In the genomic region with DNA sequence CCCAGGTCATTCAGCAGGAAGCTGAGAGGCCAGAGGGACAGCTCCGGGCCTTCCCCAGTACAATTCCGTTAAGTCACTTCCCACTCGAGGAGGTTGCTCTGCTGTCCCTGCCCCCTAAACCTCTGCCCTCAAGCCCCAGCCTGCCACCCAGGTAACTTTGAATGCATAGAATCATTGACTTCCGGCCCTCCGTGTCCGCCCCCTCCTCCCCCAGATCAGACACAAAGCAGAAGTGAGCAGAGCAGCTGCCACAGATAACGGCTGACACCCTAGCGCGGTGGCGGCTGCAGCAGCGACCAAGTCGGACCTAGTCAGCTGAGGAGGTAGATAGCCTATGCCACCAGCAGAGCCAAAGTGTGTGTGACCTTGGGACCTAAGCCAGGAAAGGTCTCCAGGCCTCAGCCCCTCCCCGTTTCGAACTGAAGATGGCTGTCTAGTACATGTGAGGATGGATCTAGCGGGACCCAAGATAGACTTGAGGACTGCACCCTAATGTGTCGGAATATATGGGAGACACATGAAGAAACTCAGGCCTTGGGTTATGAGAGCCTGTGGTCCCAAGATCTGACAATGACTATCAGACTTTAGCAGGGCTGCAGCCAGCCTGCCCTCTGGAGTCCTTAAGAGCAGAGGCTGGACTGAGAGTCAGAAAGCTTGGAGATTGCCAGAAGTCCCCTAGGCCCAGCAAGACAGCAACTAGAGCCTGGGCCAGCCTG, we compare ENCODE assay signal across 9 mouse cellular contexts. TPM values are rescaled to one million over a fixed set of nuclear protein-coding genes. Genes with fewer than 3 reads are reported as not detected.
DNase-seq lines count a peak whose midpoint lies in the region; ATAC-seq lines count a peak whose summit lies in the region.
"Had no signal": no experiment of that assay in that cellular context is flagged by ENCODE, and none has a peak within 500 bp of the region (broad histone marks: within the 10 kb centered on the region; RNA-seq: fewer than 3 reads in every experiment).

No protein-coding gene starts in this region.

- no peak overlapping the region for H3K4me2 ChIP-seq in intestine, embryonic 16.5 days (ENCODE audit: low read depth, low read length)
- no peak overlapping the region for H3K4me2 ChIP-seq in neural tube, embryonic 15.5 days

- peak; percentile 86 to 89 for DNase-seq in B cell, adult 2 months
- no peak for DNase-seq in cerebellum, adult 11-12 months
- DNase-seq in kidney, postnatal 4 days: no peak
- DNase-seq in cerebellum, postnatal 4 days (ENCODE audit: low spot score in 2 of 2): no peak
- DNase-seq: kidney, adult 2 months had no signal

- H3K9ac ChIP-seq in intestine, embryonic 16.5 days (ENCODE audit: low read depth, low read length): no peak overlapping the region
- H3K9ac ChIP-seq in neural tube, embryonic 15.5 days (replicated peaks): no peak overlapping the region

- H3K9me3 ChIP-seq in intestine, embryonic 16.5 days (ENCODE audit: control insufficient read depth, low read length): no peaks in the 10 kb centered on the region
- no peaks in the 10 kb centered on the region for H3K9me3 ChIP-seq in neural tube, embryonic 15.5 days (replicated peaks)

- WGBS in intestine, embryonic 16.5 days: 44% methylated on average over 16 of the region's 16 CpGs
- WGBS in neural tube, embryonic 15.5 days: 71% methylated on average over 16 of the region's 16 CpGs

- H3K36me3 ChIP-seq in intestine, embryonic 16.5 days (ENCODE audit: control insufficient read depth, insufficient read depth, low read length): no peaks in the 10 kb centered on the region
- no peaks in the 10 kb centered on the region for H3K36me3 ChIP-seq in neural tube, embryonic 15.5 days

- peak overlapping the region; percentile 54; the same call in 1 of the 2 replicates for H3K27ac ChIP-seq in brown adipose tissue, adult 24 weeks (replicated peaks; ENCODE audit: low read depth, low read length)
- H3K27ac ChIP-seq in intestine, embryonic 16.5 days (ENCODE audit: low read length): no peak overlapping the region; the same call in 1 of the 2 replicates
- H3K27ac ChIP-seq in neural tube, embryonic 15.5 days (replicated peaks): no peak overlapping the region

- no peaks in the 10 kb centered on the region for H3K4me1 ChIP-seq in brown adipose tissue, adult 24 weeks (ENCODE audit: control insufficient read depth, insufficient read depth, insufficient read length, low read length)
- no peaks in the 10 kb centered on the region for H3K4me1 ChIP-seq in intestine, embryonic 16.5 days (ENCODE audit: control insufficient read depth, insufficient read depth, low read length)
- H3K4me1 ChIP-seq in neural tube, embryonic 15.5 days: no peaks in the 10 kb centered on the region

- peak overlapping the region; percentile 54 for H3K4me3 ChIP-seq in brown adipose tissue, adult 24 weeks (ENCODE audit: insufficient read depth, low read depth, low read length)
- 0 out of 2 replicates have a peak overlapping the region, but pooled peaks have one; percentile 7 for H3K4me3 ChIP-seq in intestine, embryonic 16.5 days (ENCODE audit: low read length)
- no peak overlapping the region for H3K4me3 ChIP-seq in neural tube, embryonic 15.5 days (replicated peaks)

- peak; percentile 33; the same call in 1 of the 2 replicates for ATAC-seq in intestine, embryonic 16.5 days
- peak; percentile 72 for ATAC-seq in monocyte, adult 5-6 weeks (replicated peaks; ENCODE audit: insufficient number of reproducible peaks, low FRiP score, low TSS enrichment, poor library complexity, severe bottlenecking)
- ATAC-seq in neural tube, embryonic 15.5 days (ENCODE audit: low FRiP score): no peak

- no peaks in the 10 kb centered on the region for H3K27me3 ChIP-seq in intestine, embryonic 16.5 days (replicated peaks; ENCODE audit: control insufficient read depth, insufficient read depth, low read length)
- H3K27me3 ChIP-seq in neural tube, embryonic 15.5 days (replicated peaks): no peaks in the 10 kb centered on the region

RNA-seq across cellular contexts. Expression of gene Rac2, which starts 0.9 kb away (rescaled TPM):
- polyA plus RNA-seq in brown adipose tissue, adult 24 weeks (2012; ENCODE audit: insufficient read depth, insufficient read length, missing spikeins): 3.6 and 8.2 TPM in 2 replicates
- 19.9 and 25.1 TPM in 2 replicates for polyA plus RNA-seq in intestine, embryonic 16.5 days (2015; fragmentation: Nextera tagmentation; extraction: Ambion mirVana)
- total RNA-seq in monocyte, adult 5-6 weeks (2017): 125 to 216 TPM (median 199 TPM) in 3 replicates
- polyA plus RNA-seq in neural tube, embryonic 15.5 days (2015; fragmentation: Nextera tagmentation; extraction: Ambion mirVana): 6.7 and 77.0 TPM in 2 replicates

RNA-seq across cellular contexts. Expression of gene Cyth4, which starts 25.1 kb away (rescaled TPM):
- 4.9 and 6.8 TPM in 2 replicates for polyA plus RNA-seq in brown adipose tissue, adult 24 weeks (2012; ENCODE audit: insufficient read depth, insufficient read length, missing spikeins)
- 7.2 and 8.5 TPM in 2 replicates for polyA plus RNA-seq in intestine, embryonic 16.5 days (2015; fragmentation: Nextera tagmentation; extraction: Ambion mirVana)
- total RNA-seq in monocyte, adult 5-6 weeks (2017): 298 to 420 TPM (median 312 TPM) in 3 replicates
- 7.3 and 13.2 TPM in 2 replicates for polyA plus RNA-seq in neural tube, embryonic 15.5 days (2015; fragmentation: Nextera tagmentation; extraction: Ambion mirVana)

RNA-seq across cellular contexts. Expression of gene Sstr3, which starts 27.2 kb away (rescaled TPM):
- polyA plus RNA-seq in brown adipose tissue, adult 24 weeks (2012; ENCODE audit: insufficient read depth, insufficient read length, missing spikeins): not detected in 2 replicates
- 0.23 and 0.24 TPM in 2 replicates for polyA plus RNA-seq in intestine, embryonic 16.5 days (2015; fragmentation: Nextera tagmentation; extraction: Ambion mirVana)
- 0.10 to 0.29 TPM in 2 of 3 replicates, not detected in the other for total RNA-seq in monocyte, adult 5-6 weeks (2017)
- 0.50 and 0.57 TPM in 2 replicates for polyA plus RNA-seq in neural tube, embryonic 15.5 days (2015; fragmentation: Nextera tagmentation; extraction: Ambion mirVana)

RNA-seq across cellular contexts. Expression of gene C1qtnf6, which starts 40.5 kb away (rescaled TPM):
- polyA plus RNA-seq in brown adipose tissue, adult 24 weeks (2012; ENCODE audit: insufficient read depth, insufficient read length, missing spikeins): 2.7 and 3.3 TPM in 2 replicates
- 24.0 and 25.5 TPM in 2 replicates for polyA plus RNA-seq in intestine, embryonic 16.5 days (2015; fragmentation: Nextera tagmentation; extraction: Ambion mirVana)
- total RNA-seq in monocyte, adult 5-6 weeks (2017): 0.67 to 0.87 TPM in 2 of 3 replicates, not detected in the other
- polyA plus RNA-seq in neural tube, embryonic 15.5 days (2015; fragmentation: Nextera tagmentation; extraction: Ambion mirVana): 7.7 and 12.9 TPM in 2 replicates

Comparison
In these comparisons a context has a peak if more than half of its experiments do, and no peak if none do; other contexts are left out.
1. DNase-seq: peak in B cell, adult 2 months (2 of 2); none in cerebellum, adult 11-12 months (single experiment), kidney, postnatal 4 days (0 of 2) and cerebellum, postnatal 4 days (0 of 2).